Mouse (Mus musculus) MEL (cell line): Measurements from ENCODE around the gene Aasdhppt.

ENCODE experiments used
- CTCF ChIP-seq, 3 experiments: IDR thresholded peaks in 2 of 3; conservative IDR thresholded peaks in 1 of 3; 2 replicates each; pipeline ENCODE4 v1.5.1; 2011 to 2012; ENCODE audit warnings: low read length in 3 of 3, low read depth in 2 of 3, mild to moderate bottlenecking in 2 of 3, improper control_type of control experiment in 1 of 3, inconsistent platforms in 1 of 3, mixed read lengths in 1 of 3, moderate library complexity in 1 of 3; ENCODE audit not compliant: control insufficient read depth in 1 of 3, insufficient read depth in 1 of 3, poor library complexity in 1 of 3, severe bottlenecking in 1 of 3
- EP300 ChIP-seq, 2 experiments: IDR thresholded peaks; 2 replicates each; pipeline ENCODE4 v1.6.1; 2011; ENCODE audit warnings: improper control_type of control experiment in 2 of 2, low read length in 2 of 2, low read depth in 1 of 2, mild to moderate bottlenecking in 1 of 2
- JUND ChIP-seq: IDR thresholded peaks from 2 replicates; pipeline ENCODE4 v1.6.1; 2011; ENCODE audit warnings: low read depth, mild to moderate bottlenecking, improper control_type of control experiment, low read length
- NRF1 ChIP-seq: IDR thresholded peaks from 2 replicates; pipeline ENCODE4 v1.6.1; 2014; ENCODE audit warnings: low read depth, mild to moderate bottlenecking, inconsistent platforms, low read length, improper control_type of control experiment, moderate library complexity; ENCODE audit not compliant: poor library complexity, insufficient read depth, severe bottlenecking

DNA sequence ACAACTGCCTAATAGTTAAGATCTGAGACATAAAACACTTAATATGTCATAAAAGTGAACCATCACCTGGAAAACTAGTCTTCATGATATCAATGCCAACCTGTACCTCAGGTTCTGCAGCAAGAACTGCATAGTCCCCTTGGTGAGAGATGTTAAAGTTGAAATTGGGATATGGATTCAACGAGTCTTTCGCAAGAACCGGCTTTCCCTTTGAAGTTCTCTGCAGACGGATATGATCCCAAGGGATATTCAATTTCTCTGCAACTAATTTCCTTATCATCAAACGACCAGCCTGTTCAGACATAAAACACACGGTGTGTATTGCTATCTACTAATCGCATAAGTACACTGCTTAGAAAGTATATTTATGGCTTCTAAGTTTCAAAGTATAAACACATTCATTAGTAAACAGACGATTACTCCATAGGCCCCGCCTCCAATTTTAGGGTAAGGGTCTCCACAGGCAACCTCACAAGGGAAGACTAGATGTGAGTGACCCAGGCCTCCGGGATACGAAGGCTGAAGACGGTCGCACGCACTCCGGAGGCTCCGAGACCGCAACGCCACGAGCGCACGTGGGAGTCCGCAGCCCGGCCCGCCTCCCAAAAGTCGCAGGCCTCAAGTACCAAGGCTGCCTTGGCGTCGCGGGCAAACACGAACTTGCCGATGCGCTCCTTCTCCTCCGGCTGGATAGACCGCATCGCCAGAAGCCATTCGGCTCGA lies 482 bp downstream of the Aasdhppt start:
- TF ChIP-seq NRF1, result no peak
- TF ChIP-seq JUND, result no peak
- TF ChIP-seq CTCF (IDR thresholded peaks at IDR 0.05 in 2 of 3, conservative IDR thresholded peaks at IDR 0.05 in 1 of 3; ENCODE audit: control insufficient read depth in 1 of 3, insufficient read depth in 1 of 3, low read depth in 2 of 3, low read length in 3 of 3, poor library complexity in 1 of 3, severe bottlenecking in 1 of 3), result no peak
- peak in 1 of 2 experiments; percentile 14; a peak in 2 of 4 replicates for TF ChIP-seq EP300 (IDR thresholded peaks at IDR 0.05; ENCODE audit: low read depth in 1 of 2, low read length in 2 of 2)
